Mouse (Mus musculus) lung, postnatal 0 days (tissue): ENCODE results near the gene B3gnt3. TPM values are rescaled to one million over a fixed set of nuclear protein-coding genes. Genes with fewer than 3 reads are reported as not detected.
A peak's percentile ranks its signal among the peaks of the same experiment; 100 is the strongest.

ENCODE experiments used
- ATAC-seq: fragments of 200-750 bp; cut with Nextera tagmentation; 2 replicates; pipeline ENCODE4 v1.8.0; 2017; ENCODE audit warnings: moderate library complexity
- DNase-seq: peaks from one replicate; pipeline ENCODE4 v3.0.0-alpha.2; 2016; ENCODE audit warnings: low spot score
- H3K27ac ChIP-seq: fragments of 300-500 bp; sonication (generic); 2 replicates; pipeline ENCODE4 v1.5.1; 2014; ENCODE audit warnings: antibody characterized with exemption, mild to moderate bottlenecking, low read length, mixed read lengths
- H3K27me3 ChIP-seq: fragments of 300-500 bp; sonication (generic); replicated peaks from 2 replicates; pipeline ENCODE4 v1.6.1; 2014; ENCODE audit warnings: low read length, mixed read lengths; ENCODE audit not compliant: insufficient read depth
- H3K36me3 ChIP-seq: fragments of 300-500 bp; sonication (generic); 2 replicates; pipeline ENCODE4 v1.6.1; 2014; ENCODE audit warnings: low read length, mixed read lengths; ENCODE audit not compliant: insufficient read depth
- H3K4me1 ChIP-seq: fragments of 300-500 bp; sonication (generic); 2 replicates; pipeline ENCODE4 v1.6.1; 2014; ENCODE audit warnings: antibody characterized with exemption, low read depth, low read length, mixed read lengths; ENCODE audit not compliant: insufficient read depth
- H3K4me2 ChIP-seq: fragments of 300-500 bp; sonication (generic); replicated peaks from 2 replicates; pipeline ENCODE4 v1.6.1; 2014; ENCODE audit warnings: low read depth, mild to moderate bottlenecking, low read length, moderate library complexity, mixed read lengths
- H3K4me3 ChIP-seq: fragments of 300-500 bp; sonication (generic); 2 replicates; pipeline ENCODE4 v1.5.1; 2014; ENCODE audit warnings: low read depth, low read length
- H3K9ac ChIP-seq: fragments of 300-500 bp; sonication (generic); replicated peaks from 2 replicates; pipeline ENCODE4 v1.6.1; 2014; ENCODE audit warnings: low read depth, mild to moderate bottlenecking
- H3K9me3 ChIP-seq: fragments of 300-500 bp; sonication (generic); 2 replicates; pipeline ENCODE4 v1.6.1; 2016; ENCODE audit warnings: low read length, mixed read lengths
- CTCF ChIP-seq: IDR thresholded peaks from 2 replicates; pipeline ENCODE4 v1.5.1; 2016; ENCODE audit warnings: antibody characterized with exemption, mild to moderate bottlenecking
- EP300 ChIP-seq: IDR thresholded peaks from 2 replicates; pipeline ENCODE4 v1.6.1; 2016; ENCODE audit warnings: antibody characterized with exemption, mild to moderate bottlenecking, control low read depth
- WGBS: fragments of 180-500 bp; shearing (Covaris S2); extraction: QIAGEN DNeasy Blood & Tissue Kit; methylation state at CpG from one replicate; pipeline ENCODE4 v1.1.7; 2014; 5-methylcytosine and 5-hydroxymethylcytosine counted together
- polyA plus RNA-seq: library from polyadenylated mRNA; unstranded; fragments of >200 nt; fragmentation: Nextera tagmentation; extraction: Ambion mirVana; gene quantifications from 2 replicates; pipeline ENCODE4 v1.2.1, GENCODE M21; 2015

B3gnt3 gene
- polyA plus RNA-seq, 1 experiment from 2014 or later, result 12.1 TPM

DNA sequence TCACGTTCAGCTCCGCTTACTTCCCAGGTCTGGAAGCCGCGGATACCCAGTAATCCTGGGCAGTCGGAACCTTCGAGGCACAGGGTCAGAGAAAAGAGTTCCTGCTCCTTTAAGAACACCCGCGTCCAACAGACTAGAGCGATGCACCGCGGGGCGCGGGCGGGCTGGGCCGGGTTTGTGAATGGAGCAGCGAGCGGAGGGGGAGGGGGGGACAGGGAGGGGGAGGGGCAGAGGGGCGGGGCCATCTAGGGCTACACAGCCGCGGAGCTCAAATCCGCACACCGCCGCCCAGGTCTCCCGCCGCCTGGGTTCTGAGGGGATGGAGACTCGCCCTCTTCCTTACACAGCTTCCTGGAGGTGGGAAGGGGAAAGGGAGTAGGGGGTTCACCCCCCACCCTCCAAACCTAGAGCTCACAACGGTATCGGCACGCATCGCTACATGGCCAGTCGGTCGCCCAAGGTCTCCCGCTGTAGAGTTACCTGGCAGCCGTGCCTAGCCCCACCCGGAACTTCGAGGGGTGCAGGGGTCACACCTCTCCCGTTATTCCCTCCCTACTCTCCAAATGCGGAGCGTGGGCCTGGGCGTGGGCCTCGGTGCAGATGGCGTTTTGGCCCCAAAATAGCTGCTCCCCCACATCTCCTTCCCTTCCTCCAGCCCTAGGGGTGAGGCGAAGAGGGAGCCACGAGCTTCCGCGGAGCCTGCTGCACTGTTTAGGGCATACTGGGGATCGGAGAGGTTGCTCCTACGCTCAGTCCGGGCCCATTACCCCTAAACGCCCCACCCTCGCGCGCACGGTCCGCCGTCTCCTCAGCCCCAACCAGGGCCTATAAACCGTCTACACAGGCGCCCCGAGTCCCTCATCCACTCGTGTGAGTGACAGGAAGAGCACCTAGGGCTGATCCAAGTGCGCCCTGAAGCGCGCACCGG is 30.7 kb downstream of the B3gnt3 start:
- H3K4me1 ChIP-seq, result peaks cover 19% of the 10 kb centered on the region

DNA sequence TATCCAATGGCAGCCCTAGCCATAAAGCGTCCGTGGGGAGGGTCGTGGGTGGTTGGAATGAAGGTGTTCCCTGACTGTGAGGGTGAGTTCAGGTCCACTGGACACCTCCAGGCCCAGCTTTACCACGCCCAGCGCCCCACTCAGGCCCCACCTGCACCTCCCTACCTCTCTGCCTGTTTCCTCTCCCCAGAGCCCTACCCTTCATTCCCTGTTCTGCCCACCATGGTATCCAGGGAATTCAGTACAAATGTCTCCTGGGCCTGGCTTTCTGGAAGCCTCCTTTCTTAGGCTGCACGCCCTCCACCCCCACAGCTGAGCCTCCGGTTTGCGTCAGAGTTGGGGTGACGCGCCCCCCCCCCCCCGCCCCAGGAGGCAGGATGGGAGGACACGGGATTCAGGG is 31.4 kb downstream of the B3gnt3 start:
- 0 out of 2 replicates have a peak overlapping the region, but pooled peaks have one; percentile 39 for H3K4me3 ChIP-seq

More for the DNA sequence above, 30.7 kb downstream of the B3gnt3 start:
- 2% methylated on average over 47 of the region's 64 CpGs for WGBS
- H3K4me2 ChIP-seq, result peak overlapping the region; percentile 77
- H3K27ac ChIP-seq, result no peak overlapping the region
- no peak overlapping the region for H3K9ac ChIP-seq
- peak; percentile 16 for ATAC-seq
- no peaks in the 10 kb centered on the region for H3K9me3 ChIP-seq
- DNase-seq, result no peak
- H3K27me3 ChIP-seq, result 0 out of 2 replicates have a peak, but pooled peaks cover 12% of the 10 kb centered on the region
- peak overlapping the region; percentile 39 for H3K4me3 ChIP-seq
- H3K36me3 ChIP-seq, result no peaks in the 10 kb centered on the region
- no peak for TF ChIP-seq CTCF
- TF ChIP-seq EP300, result no peak

DNA sequence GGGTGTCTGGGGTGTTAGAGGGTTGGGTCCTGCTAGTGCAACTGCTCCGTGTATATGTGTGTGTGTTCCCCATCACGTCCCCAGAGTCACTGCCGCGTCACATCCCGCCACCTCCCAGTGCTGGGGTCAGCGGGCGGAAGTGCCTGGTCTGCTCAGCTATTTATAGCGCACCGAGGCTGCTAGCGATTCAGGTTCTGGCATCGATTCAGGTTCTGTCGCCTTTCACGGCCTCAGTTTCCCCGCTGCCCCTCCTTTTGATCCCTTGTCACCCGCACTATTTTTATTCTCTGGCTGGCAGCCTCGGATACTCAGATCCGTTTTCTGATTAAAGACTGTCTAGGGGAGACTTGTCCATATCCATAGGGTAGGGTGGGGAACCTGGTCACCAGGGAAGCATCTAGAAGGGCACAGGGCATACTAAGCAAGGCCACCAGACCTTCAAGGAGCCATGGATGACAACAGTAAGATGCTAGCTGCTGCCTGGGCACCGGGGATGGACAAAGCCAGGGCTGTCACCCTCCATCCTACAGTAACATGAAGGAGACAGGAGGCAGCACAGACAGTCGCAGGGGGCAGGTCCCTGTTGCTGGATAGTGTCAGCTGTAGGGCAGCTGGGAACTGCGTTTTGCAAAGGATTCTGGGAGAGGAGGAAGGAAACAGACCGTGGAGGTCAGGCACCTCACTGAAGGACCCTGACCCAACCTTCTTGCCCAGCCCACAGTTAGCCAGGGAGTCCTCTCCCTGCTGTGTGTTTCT is 33.2 kb downstream of the B3gnt3 start:
- peak; percentile 68 for DNase-seq
- H3K4me3 ChIP-seq, result no peak overlapping the region

More for the DNA sequence above, 31.4 kb downstream of the B3gnt3 start:
- DNase-seq (no peak), ATAC-seq (no peak)
- Histone ChIP-seq H3K9ac (no peak overlapping the region), H3K27ac (no peak overlapping the region), H3K36me3 (no peaks in the 10 kb centered on the region), H3K4me2 (peak overlapping the region; percentile 77), H3K4me1 (peaks cover 19% of the 10 kb centered on the region; the same call in 1 of the 2 replicates), H3K9me3 (no peaks in the 10 kb centered on the region), H3K27me3 (0 out of 2 replicates have a peak, but pooled peaks cover 12% of the 10 kb centered on the region)
- no peak for TF ChIP-seq CTCF
- 11% methylated on average over 10 of the region's 12 CpGs for WGBS

DNA sequence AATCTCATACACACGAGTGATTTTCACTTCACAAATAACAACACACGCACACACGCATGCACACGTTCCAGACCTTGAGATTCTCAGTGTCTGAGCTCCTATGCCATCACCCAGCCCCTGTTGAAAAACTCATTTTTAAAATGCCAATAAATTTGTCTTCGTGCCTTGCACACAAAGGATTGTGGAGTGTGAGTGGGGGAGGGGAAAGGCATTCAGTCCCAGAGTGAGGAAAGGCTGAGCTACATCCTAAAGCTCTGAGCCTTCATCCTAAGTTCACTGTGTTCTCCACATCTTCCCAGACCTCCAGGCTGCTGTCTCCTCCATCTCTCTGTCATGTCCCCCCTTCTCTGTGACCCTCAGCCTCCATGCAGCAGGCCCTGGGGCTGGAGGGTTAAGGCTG is 34.3 kb downstream of the B3gnt3 start:
- H3K27ac ChIP-seq, result no peak overlapping the region
- 0 out of 2 replicates have a peak, but pooled peaks cover 12% of the 10 kb centered on the region for H3K27me3 ChIP-seq
- TF ChIP-seq EP300, result no peak
- TF ChIP-seq CTCF, result no peak
- DNase-seq, result no peak
- H3K36me3 ChIP-seq, result no peaks in the 10 kb centered on the region
- H3K4me1 ChIP-seq, result peaks cover 22% of the 10 kb centered on the region; the same call in 1 of the 2 replicates
- 0 out of 2 replicates have a peak overlapping the region, but pooled peaks have one; percentile 8 for H3K9ac ChIP-seq
- ATAC-seq, result no peak
- no peaks in the 10 kb centered on the region for H3K9me3 ChIP-seq
- H3K4me2 ChIP-seq, result no peak overlapping the region
- WGBS, result 56% methylated on average over 5 of the region's 5 CpGs
- no peak overlapping the region for H3K4me3 ChIP-seq

More for the DNA sequence above, 33.2 kb downstream of the B3gnt3 start:
- Histone ChIP-seq H3K27ac (no peak overlapping the region), H3K36me3 (no peaks in the 10 kb centered on the region), H3K4me2 (peak overlapping the region; percentile 29), H3K9ac (no peak overlapping the region), H3K9me3 (no peaks in the 10 kb centered on the region), H3K27me3 (0 out of 2 replicates have a peak, but pooled peaks cover 12% of the 10 kb centered on the region), H3K4me1 (peaks cover 22% of the 10 kb centered on the region; the same call in 1 of the 2 replicates)
- WGBS, result 1% methylated on average over 19 of the region's 21 CpGs
- peak; percentile 39 for ATAC-seq
- TF ChIP-seq CTCF, result no peak
- TF ChIP-seq EP300, result no peak

DNA sequence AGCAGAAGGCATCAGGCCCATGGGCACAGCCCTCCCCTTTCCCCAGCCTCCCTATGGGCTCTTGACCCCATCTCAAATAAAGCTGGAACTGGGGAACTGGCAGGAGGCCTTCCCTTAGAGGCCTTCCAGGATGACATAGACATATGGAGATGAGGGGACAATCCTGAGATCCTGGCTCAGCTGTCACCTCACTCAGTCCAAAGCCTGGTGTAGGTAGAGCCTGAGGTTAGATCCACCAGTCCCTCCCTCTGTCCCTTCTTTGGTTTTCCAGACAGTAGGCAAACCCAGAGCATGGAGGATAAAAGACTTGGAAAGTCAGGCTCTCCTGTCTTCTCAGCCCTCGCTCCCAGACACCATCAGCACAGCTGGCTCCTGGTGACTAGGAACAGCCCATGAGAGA is 34.7 kb downstream of the B3gnt3 start:
- 0 out of 2 replicates have a peak, but pooled peaks cover 12% of the 10 kb centered on the region for H3K27me3 ChIP-seq
- 50% methylated on average over 1 of the region's 1 CpGs for WGBS

More for the DNA sequence above, 34.7 kb downstream of the B3gnt3 start:
- H3K9me3 ChIP-seq, result no peaks in the 10 kb centered on the region
- no peaks in the 10 kb centered on the region for H3K36me3 ChIP-seq
- no peak overlapping the region for H3K27ac ChIP-seq
- TF ChIP-seq CTCF, result no peak
- no peak for TF ChIP-seq EP300
- peaks cover 22% of the 10 kb centered on the region; the same call in 1 of the 2 replicates for H3K4me1 ChIP-seq
- no peak overlapping the region for H3K4me3 ChIP-seq
- DNase-seq (no peak), ATAC-seq (no peak)
- no peak overlapping the region for H3K9ac ChIP-seq
- H3K4me2 ChIP-seq, result no peak overlapping the region
